ENCODE assay signal across 15 mouse cellular contexts in genomic region chr2:133204295-133204866, GRCm38 (mm10).
"Had no signal": no experiment of that assay in that cellular context is flagged by ENCODE, and none has a peak within 500 bp of the region (broad histone marks: within the 10 kb centered on the region; RNA-seq: fewer than 3 reads in every experiment).

No protein-coding gene starts in this region.

- H3K4me1 ChIP-seq: kidney, embryonic 15.5 days; limb, embryonic 15.5 days; liver, embryonic 13.5 days; lung, embryonic 15.5 days; megakaryocyte, embryonic 14.5 days; neural tube, embryonic 15.5 days had no signal

- H3K36me3 ChIP-seq: kidney, embryonic 15.5 days; limb, embryonic 15.5 days; liver, embryonic 13.5 days; lung, embryonic 15.5 days; neural tube, embryonic 15.5 days had no signal

- H3K4me2 ChIP-seq: kidney, embryonic 15.5 days; limb, embryonic 15.5 days; liver, embryonic 13.5 days; lung, embryonic 15.5 days; neural tube, embryonic 15.5 days had no signal

- DNase-seq: kidney, adult 11 months; kidney, postnatal 14 days; left cerebral cortex, postnatal 4 days; liver, embryonic 13.5 days; liver, postnatal 0 days; lung, postnatal 14 days; thymus, postnatal 14 days had no signal

- H3K27me3 ChIP-seq: kidney, embryonic 15.5 days; limb, embryonic 15.5 days; liver, embryonic 13.5 days; lung, embryonic 15.5 days; megakaryocyte, embryonic 14.5 days; neural tube, embryonic 15.5 days had no signal

- ATAC-seq: liver, postnatal 0 days had no signal

- H3K27ac ChIP-seq: kidney, embryonic 15.5 days; limb, embryonic 15.5 days; liver, embryonic 13.5 days; lung, embryonic 15.5 days; macrophage; neural tube, embryonic 15.5 days; stomach, postnatal 0 days had no signal

- H3K9ac ChIP-seq: kidney, embryonic 15.5 days; limb, embryonic 15.5 days; liver, embryonic 13.5 days; liver, postnatal 0 days; lung, embryonic 15.5 days; neural tube, embryonic 15.5 days had no signal

- H3K4me3 ChIP-seq: kidney, embryonic 15.5 days; limb, embryonic 15.5 days; liver, embryonic 13.5 days; lung, embryonic 15.5 days; megakaryocyte, embryonic 14.5 days; myocyte; neural tube, embryonic 15.5 days had no signal

- H3K9me3 ChIP-seq: kidney, embryonic 15.5 days; limb, embryonic 15.5 days; liver, embryonic 13.5 days; lung, embryonic 15.5 days; neural tube, embryonic 15.5 days had no signal
